Mouse (Mus musculus) adrenal gland, postnatal 14 days (tissue): ENCODE measurements around the gene Enho. TPM values are rescaled to one million over a fixed set of nuclear protein-coding genes. Genes with fewer than 3 reads are reported as not detected.

ENCODE experiments used
- DNase-seq: peaks from one replicate; pipeline ENCODE4 v3.0.0; 2021; ENCODE audit warnings: mixed read lengths
- total RNA-seq: library from RNA; stranded (reverse); gene quantifications from 2 replicates; pipeline ENCODE4 v1.2.3, GENCODE M21; 2021

The Enho gene
- total RNA-seq, 1 experiment from 2014 or later = 6.9 TPM

- DNase-seq = peak; percentile 55
Observed at GRCm38 (mm10) chr4:41664533-41664932, 24.4 kb upstream of the Enho start.

- no peak for DNase-seq
Observed at GRCm38 (mm10) chr4:41663614-41664013, 23.5 kb upstream of the Enho start.

- DNase-seq = no peak
Observed at GRCm38 (mm10) chr4:41662723-41663122, 22.6 kb upstream of the Enho start.

GRCm38 (mm10) chr4:41660851-41661430, 20.8 kb upstream of the Enho start:
- peak; percentile 72 for DNase-seq

GRCm38 (mm10) chr4:41659556-41659955, 19.4 kb upstream of the Enho start:
- DNase-seq = no peak

- DNase-seq = peak; percentile 71
Observed at GRCm38 (mm10) chr4:41658566-41659384, 18.7 kb upstream of the Enho start.

- DNase-seq = no peak
Observed at GRCm38 (mm10) chr4:41655525-41655924, 15.4 kb upstream of the Enho start.

- peak; percentile 82 for DNase-seq
Observed at GRCm38 (mm10) chr4:41654217-41654616, 14.1 kb upstream of the Enho start.

- DNase-seq = no peak
Observed at GRCm38 (mm10) chr4:41653730-41654129, 13.6 kb upstream of the Enho start.

GRCm38 (mm10) chr4:41653296-41653695, 13.2 kb upstream of the Enho start:
- DNase-seq = peak; percentile 84

GRCm38 (mm10) chr4:41648627-41649026, 8.5 kb upstream of the Enho start:
- no peak for DNase-seq

GRCm38 (mm10) chr4:41648157-41648556, 8.0 kb upstream of the Enho start:
- DNase-seq = no peak

GRCm38 (mm10) chr4:41645488-41645887, 5.4 kb upstream of the Enho start:
- peak; percentile 44 for DNase-seq

- no peak for DNase-seq
Observed at GRCm38 (mm10) chr4:41641199-41641822, 1.2 kb upstream of the Enho start.

- no peak for DNase-seq
Observed at GRCm38 (mm10) chr4:41639214-41639841, 796 bp downstream of the Enho start.

- no peak for DNase-seq
Observed at GRCm38 (mm10) chr4:41638828-41639213, 1.3 kb downstream of the Enho start.

GRCm38 (mm10) chr4:41638186-41638731, 1.9 kb downstream of the Enho start:
- no peak for DNase-seq

GRCm38 (mm10) chr4:41636882-41637635, 3.1 kb downstream of the Enho start:
- DNase-seq = no peak

- no peak for DNase-seq
Observed at GRCm38 (mm10) chr4:41636366-41636765, 3.8 kb downstream of the Enho start.

- no peak for DNase-seq
Observed at GRCm38 (mm10) chr4:41635906-41636305, 4.2 kb downstream of the Enho start.

GRCm38 (mm10) chr4:41635224-41635623, 4.9 kb downstream of the Enho start:
- DNase-seq = no peak

GRCm38 (mm10) chr4:41634631-41635030, 5.5 kb downstream of the Enho start:
- DNase-seq = no peak
